Mouse (Mus musculus) stomach, postnatal 0 days (tissue): ENCODE data around the gene Ccr7.

ENCODE experiments used
- CTCF ChIP-seq: IDR thresholded peaks from 2 replicates; pipeline ENCODE4 v1.5.1; 2016; ENCODE audit warnings: antibody characterized with exemption, low read depth, mild to moderate bottlenecking, moderate library complexity
- EP300 ChIP-seq: optimal IDR thresholded peaks from 2 replicates; pipeline ENCODE3; 2016; ENCODE audit warnings: antibody characterized with exemption

- TF ChIP-seq CTCF = no peak
- no peak for TF ChIP-seq EP300
Measured at GRCm38 (mm10) chr11:99115940-99116339, 38.9 kb downstream of the Ccr7 start.
